15 mouse cellular contexts compared by ENCODE assay signal in the genomic region with DNA sequence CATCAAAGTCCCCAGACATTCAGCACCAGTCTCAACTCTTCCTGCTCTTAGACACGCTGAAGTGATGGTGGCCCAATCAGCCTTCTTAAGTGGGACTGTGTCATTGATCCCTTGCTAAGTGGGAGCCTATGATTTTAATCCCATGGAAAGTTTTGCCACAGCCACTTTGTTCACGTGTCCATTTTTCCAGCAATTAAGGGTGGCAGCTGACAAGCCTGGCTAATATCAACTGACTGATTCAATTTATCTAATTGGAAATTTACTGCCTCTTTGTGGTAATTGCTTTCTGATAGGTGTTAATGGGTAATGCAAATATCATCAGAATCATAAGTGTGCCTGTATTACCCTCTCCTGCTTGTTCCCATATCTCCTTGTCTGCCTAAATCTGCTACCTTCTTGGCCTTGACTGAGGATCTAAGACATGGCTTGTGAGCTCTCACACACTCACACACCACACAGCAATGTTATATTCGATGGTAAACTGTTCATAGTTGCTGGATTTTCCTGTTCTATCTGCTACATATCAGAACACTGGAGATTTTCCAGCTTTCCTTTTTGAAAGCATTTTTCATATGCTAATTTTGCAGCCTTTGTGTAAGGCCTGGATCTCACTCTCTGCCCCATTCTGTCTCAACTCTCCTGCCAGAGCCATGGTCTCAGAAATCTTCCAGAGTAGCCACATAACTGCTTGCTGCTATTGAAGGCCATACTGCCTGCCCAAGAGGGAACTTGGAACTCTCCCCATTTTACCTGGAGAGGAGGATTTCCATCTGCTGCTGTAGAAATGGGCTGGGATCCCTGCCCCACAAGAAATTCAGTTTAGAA.
DNase-seq lines count a peak whose midpoint lies in the region; ATAC-seq and TF ChIP-seq lines count a peak whose summit lies in the region.
"Had no signal": no experiment of that assay in that cellular context is flagged by ENCODE, and none has a peak within 500 bp of the region (broad histone marks: within the 10 kb centered on the region; RNA-seq: fewer than 3 reads in every experiment).

No protein-coding gene starts in this region.

- peak overlapping the region; percentile 42; the same call in 1 of the 2 replicates for H3K27ac ChIP-seq in midbrain, embryonic 12.5 days (replicated peaks)
- no peak overlapping the region; the same call in 1 of the 2 replicates for H3K27ac ChIP-seq in midbrain, embryonic 10.5 days (replicated peaks)
- H3K27ac ChIP-seq in forebrain, embryonic 15.5 days (replicated peaks): peak overlapping the region; percentile 73
- H3K27ac ChIP-seq in kidney, embryonic 15.5 days: no peak overlapping the region
- H3K27ac ChIP-seq in kidney, adult 2 months (ENCODE audit: insufficient read depth, low read depth, low read length): no peak overlapping the region
- H3K27ac ChIP-seq: layer of hippocampus, adult 2 months; limb, embryonic 13.5 days; liver, embryonic 15.5 days; stomach, embryonic 15.5 days had no signal

- no peaks in the 10 kb centered on the region for H3K27me3 ChIP-seq in midbrain, embryonic 12.5 days
- no peaks in the 10 kb centered on the region for H3K27me3 ChIP-seq in midbrain, embryonic 10.5 days (ENCODE audit: low read depth, poor library complexity, severe bottlenecking)
- no peaks in the 10 kb centered on the region for H3K27me3 ChIP-seq in forebrain, embryonic 15.5 days
- no peaks in the 10 kb centered on the region for H3K27me3 ChIP-seq in kidney, embryonic 15.5 days
- no peaks in the 10 kb centered on the region for H3K27me3 ChIP-seq in kidney, adult 2 months (replicated peaks; ENCODE audit: control insufficient read depth, insufficient read depth, low read length)
- H3K27me3 ChIP-seq: limb, embryonic 13.5 days; liver, embryonic 15.5 days; stomach, embryonic 15.5 days had no signal

- no peak overlapping the region for H3K4me2 ChIP-seq in midbrain, embryonic 12.5 days (replicated peaks)
- H3K4me2 ChIP-seq in forebrain, embryonic 15.5 days (replicated peaks): no peak overlapping the region
- H3K4me2 ChIP-seq in kidney, embryonic 15.5 days: no peak overlapping the region
- H3K4me2 ChIP-seq: limb, embryonic 13.5 days; liver, embryonic 15.5 days; stomach, embryonic 15.5 days had no signal

- H3K36me3 ChIP-seq in midbrain, embryonic 12.5 days: no peaks in the 10 kb centered on the region
- H3K36me3 ChIP-seq in midbrain, embryonic 10.5 days: no peaks in the 10 kb centered on the region
- no peaks in the 10 kb centered on the region for H3K36me3 ChIP-seq in forebrain, embryonic 15.5 days
- H3K36me3 ChIP-seq in kidney, embryonic 15.5 days: no peaks in the 10 kb centered on the region
- no peaks in the 10 kb centered on the region for H3K36me3 ChIP-seq in kidney, adult 2 months (ENCODE audit: control insufficient read depth, insufficient read depth, low read length)
- H3K36me3 ChIP-seq: limb, embryonic 13.5 days; liver, embryonic 15.5 days; stomach, embryonic 15.5 days had no signal

- H3K4me3 ChIP-seq in midbrain, embryonic 12.5 days: no peak overlapping the region
- H3K4me3 ChIP-seq in midbrain, embryonic 10.5 days: no peak overlapping the region
- no peak overlapping the region for H3K4me3 ChIP-seq in forebrain, embryonic 15.5 days
- H3K4me3 ChIP-seq in kidney, embryonic 15.5 days (replicated peaks): no peak overlapping the region
- no peak overlapping the region for H3K4me3 ChIP-seq in kidney, adult 2 months (ENCODE audit: insufficient read depth, low read depth, low read length)
- H3K4me3 ChIP-seq: layer of hippocampus, adult 2 months; limb, embryonic 13.5 days; liver, embryonic 15.5 days; stomach, embryonic 15.5 days had no signal

- H3K9ac ChIP-seq in midbrain, embryonic 12.5 days (replicated peaks): no peak overlapping the region
- H3K9ac ChIP-seq in forebrain, embryonic 15.5 days (replicated peaks): no peak overlapping the region
- no peak overlapping the region for H3K9ac ChIP-seq in kidney, embryonic 15.5 days
- H3K9ac ChIP-seq: limb, embryonic 13.5 days; liver, embryonic 15.5 days; stomach, embryonic 15.5 days had no signal

- H3K9me3 ChIP-seq in midbrain, embryonic 12.5 days: no peaks in the 10 kb centered on the region
- H3K9me3 ChIP-seq in midbrain, embryonic 10.5 days (replicated peaks): no peaks in the 10 kb centered on the region
- no peaks in the 10 kb centered on the region for H3K9me3 ChIP-seq in forebrain, embryonic 15.5 days
- H3K9me3 ChIP-seq in kidney, embryonic 15.5 days (replicated peaks): no peaks in the 10 kb centered on the region
- H3K9me3 ChIP-seq: limb, embryonic 13.5 days; liver, embryonic 15.5 days; stomach, embryonic 15.5 days had no signal

- peaks cover 8% of the 10 kb centered on the region; the same call in 1 of the 2 replicates for H3K4me1 ChIP-seq in midbrain, embryonic 12.5 days
- peaks cover 8% of the 10 kb centered on the region for H3K4me1 ChIP-seq in midbrain, embryonic 10.5 days
- peaks cover 14% of the 10 kb centered on the region for H3K4me1 ChIP-seq in forebrain, embryonic 15.5 days
- H3K4me1 ChIP-seq in kidney, embryonic 15.5 days: no peaks in the 10 kb centered on the region
- H3K4me1 ChIP-seq in kidney, adult 2 months (ENCODE audit: control insufficient read depth, insufficient read depth, low read length): no peaks in the 10 kb centered on the region
- H3K4me1 ChIP-seq: limb, embryonic 13.5 days; liver, embryonic 15.5 days; stomach, embryonic 15.5 days had no signal

- no peak for TF ChIP-seq CTCF in kidney, adult 2 months (conservative IDR thresholded peaks at IDR 0.05; ENCODE audit: insufficient read depth, insufficient read length, low read depth, low read length)

- ATAC-seq in midbrain, embryonic 12.5 days (ENCODE audit: low FRiP score, low read depth): peak; percentile 51
- peak; percentile 91 for ATAC-seq in forebrain, embryonic 15.5 days (replicated peaks)
- no peak for ATAC-seq in megakaryocyte progenitor cell, adult 5-6 weeks (replicated peaks; ENCODE audit: poor library complexity)
- ATAC-seq in kidney, embryonic 15.5 days (replicated peaks; ENCODE audit: low FRiP score): no peak

- DNase-seq in midbrain, embryonic 10.5 days (ENCODE audit: low spot score): no peak
- peak; percentile 69 for DNase-seq in cerebellum, adult 9-10 months
- peak; percentile 84 for DNase-seq in retina, postnatal 1 day
- no peak for DNase-seq in kidney, adult 2 months
- DNase-seq: adrenal gland, adult 2 months; heart, adult 11 months; lung, postnatal 14 days had no signal

- TF ChIP-seq POLR2A in kidney, adult 2 months (IDR thresholded peaks at IDR 0.05; ENCODE audit: low read depth, low read length): no peak

- WGBS in midbrain, embryonic 12.5 days: 55% methylated on average over 3 of the region's 3 CpGs
- 79% methylated on average over 3 of the region's 3 CpGs for WGBS in midbrain, embryonic 10.5 days
- WGBS in forebrain, embryonic 15.5 days: 9% methylated on average over 3 of the region's 3 CpGs
- 63% methylated on average over 3 of the region's 3 CpGs for whole genome bisulfite sequencing in kidney, embryonic 15.5 days
- 66% methylated on average over 3 of the region's 3 CpGs for WGBS in kidney, adult 2 months

Comparison
In these comparisons a context has a peak if more than half of its experiments do, and no peak if none do; other contexts are left out.
1. H3K27ac ChIP-seq: peak in midbrain, embryonic 12.5 days (single experiment) and forebrain, embryonic 15.5 days (single experiment); none in midbrain, embryonic 10.5 days (single experiment), kidney, embryonic 15.5 days (single experiment) and kidney, adult 2 months (single experiment).
2. ATAC-seq: peak in midbrain, embryonic 12.5 days (single experiment) and forebrain, embryonic 15.5 days (single experiment); none in megakaryocyte progenitor cell, adult 5-6 weeks (single experiment) and kidney, embryonic 15.5 days (single experiment).
3. DNase-seq: peak in cerebellum, adult 9-10 months (single experiment) and retina, postnatal 1 day (single experiment); none in midbrain, embryonic 10.5 days (single experiment) and kidney, adult 2 months (single experiment).